Mouse (Mus musculus): ENCODE results near the gene Olfr912. TPM values are rescaled to one million over a fixed set of nuclear protein-coding genes. Genes with fewer than 3 reads are reported as not detected.

Gene Olfr912
- polyA plus RNA-seq, 1 experiment, result not detected

DNA sequence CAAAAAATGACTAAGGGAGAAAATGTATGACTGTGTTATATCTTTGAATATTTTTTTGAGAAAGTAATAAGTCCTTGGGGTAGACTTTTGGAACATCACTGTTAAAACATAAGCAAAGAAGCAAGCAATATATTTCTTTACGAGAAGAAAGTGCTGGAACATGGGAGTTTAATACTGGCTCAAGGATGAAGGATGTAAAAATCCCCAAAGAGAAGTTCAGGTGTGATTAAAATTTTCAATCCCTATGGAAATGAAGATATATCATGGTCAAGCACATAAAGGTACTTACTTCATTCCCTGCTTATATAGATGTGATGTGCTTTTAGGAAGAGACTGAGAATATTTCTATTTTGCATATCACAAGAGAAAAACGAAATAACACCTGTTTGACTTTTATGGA is 24.8 kb downstream of the Olfr912 start, which contains the start of gene Olfr914:
Gene Olfr914 (plus strand): TSS at position 301 of the 400 bp plus-strand sequence.
- no peaks in the 10 kb centered on the region for H3K27me3 ChIP-seq (ENCODE audit: control insufficient read depth, insufficient read depth, insufficient read length)
- no peaks in the 10 kb centered on the region for H3K79me2 ChIP-seq (ENCODE audit: control insufficient read depth, insufficient read depth)
- no peaks in the 10 kb centered on the region for H3K36me3 ChIP-seq (ENCODE audit: control insufficient read depth, insufficient read depth)
- TF ChIP-seq CEBPB (IDR thresholded peaks at IDR 0.05; ENCODE audit: insufficient read depth, poor library complexity, severe bottlenecking), result no peak
- no peak for TF ChIP-seq POLR2A (IDR thresholded peaks at IDR 0.05; ENCODE audit: insufficient read length, low read depth)
- TF ChIP-seq USF1 (IDR thresholded peaks at IDR 0.05; ENCODE audit: low read depth), result no peak
- no peak for TF ChIP-seq POLR2AphosphoS2 (IDR thresholded peaks at IDR 0.05; ENCODE audit: insufficient read length, low read depth)
- no peak for TF ChIP-seq MAX (IDR thresholded peaks at IDR 0.05; ENCODE audit: low read depth)
- no peak for TF ChIP-seq TCF3 (IDR thresholded peaks at IDR 0.05; ENCODE audit: insufficient read length, low read depth)
- TF ChIP-seq SRF (IDR thresholded peaks at IDR 0.05; ENCODE audit: control insufficient read depth, insufficient read length, low read depth), result no peak
- TF ChIP-seq E2F4 (IDR thresholded peaks at IDR 0.05; ENCODE audit: insufficient read depth), result no peak
- no peak for TF ChIP-seq REST (IDR thresholded peaks at IDR 0.05; ENCODE audit: insufficient read depth, insufficient read length)
- TF ChIP-seq MYOD1 (IDR thresholded peaks at IDR 0.05; ENCODE audit: control insufficient read depth in 1 of 3, insufficient read length in 2 of 3, low read depth in 2 of 3), result no peak
- no peak for TF ChIP-seq MYOG (IDR thresholded peaks at IDR 0.05; ENCODE audit: control insufficient read depth in 1 of 3, insufficient read depth in 1 of 3, insufficient read length in 2 of 3, low read depth in 2 of 3)
- TF ChIP-seq TCF12 (IDR thresholded peaks at IDR 0.05; ENCODE audit: insufficient read depth, poor library complexity, severe bottlenecking), result no peak
- H3K4me3 ChIP-seq, result no peak within 1 kb of the TSS
- H3K4me2 ChIP-seq (ENCODE audit: low read depth), result no peak within 1 kb of the TSS
- no peak within 1 kb of the TSS for H3ac ChIP-seq (ENCODE audit: control insufficient read depth, insufficient read length)

DNA sequence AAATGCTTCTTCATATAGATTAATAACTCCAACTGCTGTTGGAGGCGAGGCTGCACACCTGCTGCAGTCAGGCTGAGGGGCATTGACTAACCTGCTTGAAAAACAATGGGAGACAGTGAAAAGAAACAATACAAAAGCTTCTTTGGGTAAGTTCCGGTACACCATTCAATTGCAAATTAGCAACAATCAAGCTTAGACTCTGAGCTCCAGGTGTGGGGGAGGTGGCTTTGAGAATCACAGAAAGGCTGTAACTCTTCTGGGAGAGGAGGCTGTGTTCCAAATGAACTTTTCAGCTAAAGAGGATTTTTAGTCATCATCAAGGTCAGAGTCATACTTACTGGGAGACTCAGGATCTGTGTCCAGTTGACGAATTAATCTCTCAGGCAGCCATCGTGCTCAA is 52.4 kb downstream of the Olfr912 start:
- Histone ChIP-seq H3K4me3 (no peak overlapping the region), H3K36me3 (ENCODE audit: control insufficient read depth, insufficient read depth) (no peaks in the 10 kb centered on the region), H3K79me2 (ENCODE audit: control insufficient read depth, insufficient read depth) (no peaks in the 10 kb centered on the region), H3K27me3 (ENCODE audit: control insufficient read depth, insufficient read depth, insufficient read length) (no peaks in the 10 kb centered on the region), H3ac (ENCODE audit: control insufficient read depth, insufficient read length) (no peak overlapping the region), H3K4me2 (ENCODE audit: low read depth) (no peak overlapping the region)
- no peak for TF ChIP-seq E2F4 (IDR thresholded peaks at IDR 0.05; ENCODE audit: insufficient read depth)
- no peak for TF ChIP-seq MAX (IDR thresholded peaks at IDR 0.05; ENCODE audit: low read depth)
- no peak for TF ChIP-seq MYOG (IDR thresholded peaks at IDR 0.05; ENCODE audit: control insufficient read depth in 1 of 3, insufficient read depth in 1 of 3, insufficient read length in 2 of 3, low read depth in 2 of 3)
- no peak for TF ChIP-seq CEBPB (IDR thresholded peaks at IDR 0.05; ENCODE audit: insufficient read depth, poor library complexity, severe bottlenecking)
- no peak for TF ChIP-seq POLR2AphosphoS2 (IDR thresholded peaks at IDR 0.05; ENCODE audit: insufficient read length, low read depth)
- no peak for TF ChIP-seq REST (IDR thresholded peaks at IDR 0.05; ENCODE audit: insufficient read depth, insufficient read length)
- no peak for TF ChIP-seq MYOD1 (IDR thresholded peaks at IDR 0.05; ENCODE audit: control insufficient read depth in 1 of 3, insufficient read length in 2 of 3, low read depth in 2 of 3)
- TF ChIP-seq TCF12 (IDR thresholded peaks at IDR 0.05; ENCODE audit: insufficient read depth, poor library complexity, severe bottlenecking), result no peak
- TF ChIP-seq POLR2A (IDR thresholded peaks at IDR 0.05; ENCODE audit: insufficient read length, low read depth), result no peak
- no peak for TF ChIP-seq USF1 (IDR thresholded peaks at IDR 0.05; ENCODE audit: low read depth)
- TF ChIP-seq TCF3 (IDR thresholded peaks at IDR 0.05; ENCODE audit: insufficient read length, low read depth), result no peak
- TF ChIP-seq SRF (IDR thresholded peaks at IDR 0.05; ENCODE audit: control insufficient read depth, insufficient read length, low read depth), result no peak

Other genes with a start within 250 kb of the Olfr912 start
- not detected for gene Olfr898, start 231.8 kb upstream of the Olfr912 start, polyA plus RNA-seq (2012; fragmentation: generic; extraction: Trizol)
- not detected for gene Olfr250, start 213.3 kb upstream of the Olfr912 start, polyA plus RNA-seq (2012; fragmentation: generic; extraction: Trizol)
- gene Olfr251, start 203.1 kb upstream of the Olfr912 start, polyA plus RNA-seq (2012; fragmentation: generic; extraction: Trizol), result not detected
- 0.01 TPM for gene Olfr147, start 178.5 kb upstream of the Olfr912 start, polyA plus RNA-seq (2012; fragmentation: generic; extraction: Trizol)
- gene Olfr901, start 150.7 kb upstream of the Olfr912 start, polyA plus RNA-seq (2012; fragmentation: generic; extraction: Trizol), result 0.01 TPM
- not detected for gene Olfr902, start 132.5 kb upstream of the Olfr912 start, polyA plus RNA-seq (2012; fragmentation: generic; extraction: Trizol)
- not detected for gene Olfr904, start 117.0 kb upstream of the Olfr912 start, polyA plus RNA-seq (2012; fragmentation: generic; extraction: Trizol)
- gene Olfr905, start 109.1 kb upstream of the Olfr912 start, polyA plus RNA-seq (2012; fragmentation: generic; extraction: Trizol), result not detected
- not detected for gene Olfr906, start 93.1 kb upstream of the Olfr912 start, polyA plus RNA-seq (2012; fragmentation: generic; extraction: Trizol)
- gene Olfr907, start 84.4 kb upstream of the Olfr912 start, polyA plus RNA-seq (2012; fragmentation: generic; extraction: Trizol), result not detected
- gene Olfr911-ps1, start 58.6 kb upstream of the Olfr912 start, polyA plus RNA-seq (2012; fragmentation: generic; extraction: Trizol), result not detected
- gene Olfr910, start 42.3 kb upstream of the Olfr912 start, polyA plus RNA-seq (2012; fragmentation: generic; extraction: Trizol), result not detected
- gene Olfr913, start 12.6 kb downstream of the Olfr912 start, polyA plus RNA-seq (2012; fragmentation: generic; extraction: Trizol), result not detected
- gene Olfr914, start 24.9 kb downstream of the Olfr912 start, polyA plus RNA-seq (2012; fragmentation: generic; extraction: Trizol), result not detected
- not detected for gene Olfr916, start 79.7 kb downstream of the Olfr912 start, polyA plus RNA-seq (2012; fragmentation: generic; extraction: Trizol)
- gene Olfr917, start 85.7 kb downstream of the Olfr912 start, polyA plus RNA-seq (2012; fragmentation: generic; extraction: Trizol), result not detected
- not detected for gene Olfr918, start 94.4 kb downstream of the Olfr912 start, polyA plus RNA-seq (2012; fragmentation: generic; extraction: Trizol)
- not detected for gene Olfr919, start 123.5 kb downstream of the Olfr912 start, polyA plus RNA-seq (2012; fragmentation: generic; extraction: Trizol)
- gene Vwa5a, start 138.1 kb downstream of the Olfr912 start, polyA plus RNA-seq (2012; fragmentation: generic; extraction: Trizol), result 10.3 TPM
- gene Olfr920, start 172.1 kb downstream of the Olfr912 start, polyA plus RNA-seq (2012; fragmentation: generic; extraction: Trizol), result not detected
- not detected for gene Olfr921, start 192.9 kb downstream of the Olfr912 start, polyA plus RNA-seq (2012; fragmentation: generic; extraction: Trizol)
- gene Olfr922, start 234.4 kb downstream of the Olfr912 start, polyA plus RNA-seq (2012; fragmentation: generic; extraction: Trizol), result not detected
- gene Olfr923, start 246.4 kb downstream of the Olfr912 start, polyA plus RNA-seq (2012; fragmentation: generic; extraction: Trizol), result not detected

Measured in myocyte (in vitro differentiated cells).